Mouse (Mus musculus): Measurements from ENCODE around the gene Lbp. TPM values are rescaled to one million over a fixed set of nuclear protein-coding genes. Genes with fewer than 3 reads are reported as not detected.

Lbp gene
- polyA plus RNA-seq (2015; fragmentation: Nextera tagmentation; extraction: Ambion mirVana): 2.4 and 2.7 TPM in 2 replicates

DNA sequence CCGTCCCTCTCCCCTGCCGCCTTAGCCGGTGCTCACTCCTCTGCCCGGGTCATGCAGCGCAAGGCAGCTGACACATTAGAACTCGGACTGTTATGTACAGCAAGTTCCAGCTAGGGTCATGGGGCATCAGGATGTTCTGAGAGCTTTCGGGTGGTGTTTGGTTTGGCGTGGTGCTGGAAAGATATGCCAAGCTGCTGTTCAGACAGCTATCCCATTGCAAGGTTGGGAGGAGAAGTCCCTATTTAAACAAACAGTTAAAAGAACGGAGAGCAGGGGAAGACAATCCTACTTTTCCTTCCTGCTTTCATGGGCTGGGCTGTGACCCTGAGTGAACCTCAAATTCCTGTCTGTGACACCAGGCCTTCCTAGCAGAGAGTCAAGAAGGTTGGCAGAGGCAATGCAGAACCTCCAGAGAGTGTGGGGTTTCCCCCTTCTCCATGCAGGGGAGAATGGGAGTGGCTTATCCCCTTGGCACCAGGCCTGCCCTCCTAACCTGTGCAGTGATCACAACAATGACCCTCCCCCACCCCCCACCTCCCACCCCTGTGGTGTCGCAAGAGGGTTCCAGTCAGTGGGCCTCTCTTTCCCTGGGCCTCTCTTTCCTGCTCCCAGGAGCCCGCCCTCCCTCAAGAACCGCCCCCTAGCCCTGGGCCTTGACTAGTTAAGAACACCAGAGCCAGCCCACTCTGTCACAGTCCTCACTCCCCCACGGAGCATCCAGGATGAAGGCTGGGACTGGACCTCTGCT lies at the start of gene Lbp:
Gene Lbp (plus strand): TSS at position 546 of the 748 bp plus-strand sequence.
- ATAC-seq (replicated peaks): no peak
- no peaks in the 10 kb centered on the region for H3K36me3 ChIP-seq
- H3K4me1 ChIP-seq: no peaks in the 10 kb centered on the region
- no peak within 1 kb of the TSS for H3K9ac ChIP-seq (replicated peaks)
- no peak within 1 kb of the TSS for H3K27ac ChIP-seq (replicated peaks)
- no peaks in the 10 kb centered on the region for H3K9me3 ChIP-seq
- no peak within 1 kb of the TSS for H3K4me2 ChIP-seq (replicated peaks)
- no peaks in the 10 kb centered on the region for H3K27me3 ChIP-seq
- H3K4me3 ChIP-seq: no peak within 1 kb of the TSS
- 57% methylated on average over 12 of the region's 13 CpGs for WGBS

DNA sequence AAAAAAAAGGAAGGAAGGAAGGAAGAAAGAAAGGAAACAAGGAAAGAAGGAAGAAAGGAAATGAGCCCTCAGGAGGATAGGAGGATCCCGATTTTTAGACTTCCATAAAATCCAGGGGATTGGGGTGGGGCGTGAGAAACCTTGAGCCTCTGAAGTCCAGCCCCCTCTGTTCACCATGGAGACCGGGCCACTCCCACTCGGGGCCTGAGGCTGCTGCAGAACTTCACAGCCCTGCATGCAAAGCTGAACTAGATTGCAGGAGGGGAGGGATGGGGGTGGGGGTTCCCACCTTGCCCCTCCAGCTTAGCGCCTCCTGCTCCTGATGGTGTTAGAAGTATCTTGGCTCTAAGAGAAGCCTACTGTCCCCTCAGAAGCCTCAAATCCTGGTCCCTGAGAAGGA lies 49.4 kb upstream of the Lbp start:
- Histone ChIP-seq H3K4me3 (no peak overlapping the region), H3K4me1 (peaks cover 6% of the 10 kb centered on the region), H3K27me3 (no peaks in the 10 kb centered on the region), H3K9ac (replicated peaks) (no peak overlapping the region), H3K36me3 (no peaks in the 10 kb centered on the region), H3K9me3 (no peaks in the 10 kb centered on the region), H3K4me2 (replicated peaks) (no peak overlapping the region), H3K27ac (replicated peaks) (no peak overlapping the region)
- WGBS: 10% methylated on average over 5 of the region's 5 CpGs
- no peak for ATAC-seq (replicated peaks)

DNA sequence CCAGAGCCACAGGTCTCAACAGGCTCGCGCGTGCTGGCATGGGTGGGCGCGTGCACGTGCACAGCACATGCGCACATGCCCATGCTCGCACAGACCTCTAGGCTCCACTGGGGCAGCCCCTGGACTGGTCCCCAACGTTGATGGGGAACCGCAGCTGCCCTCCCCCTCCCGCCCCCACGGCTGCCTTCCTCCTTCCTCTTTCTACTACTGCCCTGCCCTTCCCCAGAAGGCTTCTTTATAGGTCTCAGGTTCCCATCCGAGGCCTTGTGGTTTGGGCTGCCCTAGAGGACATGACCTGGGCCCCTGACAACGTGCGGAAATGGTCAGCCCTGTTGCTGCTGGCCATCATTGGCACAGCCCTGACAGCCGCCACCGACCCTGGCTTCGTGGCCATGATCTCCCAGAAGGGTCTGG lies 48.3 kb upstream of the Lbp start, which contains the start of gene Bpi:
Gene Bpi (plus strand): TSS at position 90 of the 414 bp plus-strand sequence.
- Histone ChIP-seq H3K4me1 (peaks cover 6% of the 10 kb centered on the region), H3K4me3 (no peak within 1 kb of the TSS), H3K36me3 (no peaks in the 10 kb centered on the region), H3K9ac (replicated peaks) (no peak within 1 kb of the TSS), H3K27ac (replicated peaks) (no peak within 1 kb of the TSS), H3K9me3 (no peaks in the 10 kb centered on the region), H3K4me2 (replicated peaks) (no peak within 1 kb of the TSS), H3K27me3 (no peaks in the 10 kb centered on the region)
- 72% methylated on average over 18 of the region's 18 CpGs for WGBS
- ATAC-seq (replicated peaks): no peak

DNA sequence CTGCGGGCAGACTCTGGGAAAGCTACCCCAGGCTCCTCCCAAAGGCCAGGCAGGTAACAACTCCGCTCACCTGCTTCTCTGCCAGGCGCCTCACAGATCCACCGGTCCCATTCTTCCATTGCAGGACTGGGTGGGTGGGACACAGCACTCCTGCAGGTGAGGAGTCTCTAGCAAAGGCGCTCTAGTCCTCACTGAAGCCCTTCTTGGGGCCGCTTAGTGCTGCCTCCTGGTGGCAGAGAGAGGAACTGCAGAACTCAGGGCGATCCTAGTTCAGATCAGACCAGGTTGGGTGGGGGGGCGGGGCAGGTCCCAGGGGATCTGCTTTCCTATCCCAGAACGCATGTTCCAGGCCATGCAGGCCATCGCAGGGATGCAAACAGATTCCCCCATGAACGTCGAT lies 47.5 kb upstream of the Lbp start:
- peaks cover 6% of the 10 kb centered on the region for H3K4me1 ChIP-seq
- H3K9me3 ChIP-seq: no peaks in the 10 kb centered on the region
- no peaks in the 10 kb centered on the region for H3K27me3 ChIP-seq
- no peak; the same call in 1 of the 2 replicates for ATAC-seq (replicated peaks)
- no peaks in the 10 kb centered on the region for H3K36me3 ChIP-seq
- H3K27ac ChIP-seq (replicated peaks): no peak overlapping the region
- H3K4me3 ChIP-seq: no peak overlapping the region
- 10% methylated on average over 12 of the region's 12 CpGs for WGBS
- no peak overlapping the region for H3K9ac ChIP-seq (replicated peaks)
- H3K4me2 ChIP-seq (replicated peaks): no peak overlapping the region

DNA sequence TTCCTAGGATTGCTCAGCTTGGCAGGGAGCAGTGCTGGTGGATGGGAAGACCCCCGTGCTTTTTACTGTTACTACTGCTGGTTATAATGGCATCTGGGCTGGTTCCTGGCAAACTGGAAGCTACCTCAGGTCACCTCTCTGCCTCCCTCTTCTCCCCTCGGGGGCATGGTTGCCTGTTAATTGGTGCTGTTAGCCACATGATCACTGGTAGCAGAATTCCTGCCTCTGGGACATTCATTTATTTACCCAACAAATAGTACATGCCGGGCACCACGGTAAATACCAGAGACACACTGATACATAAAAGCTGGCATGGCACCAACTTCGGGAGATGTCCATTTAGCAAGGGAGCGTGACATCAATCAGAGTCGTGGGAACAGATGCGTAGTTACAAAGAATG lies 46.8 kb upstream of the Lbp start:
- no peaks in the 10 kb centered on the region for H3K27me3 ChIP-seq
- no peaks in the 10 kb centered on the region for H3K9me3 ChIP-seq
- H3K36me3 ChIP-seq: no peaks in the 10 kb centered on the region
- no peak overlapping the region for H3K4me2 ChIP-seq (replicated peaks)
- no peak for ATAC-seq (replicated peaks)
- peaks cover 6% of the 10 kb centered on the region for H3K4me1 ChIP-seq
- WGBS: 76% methylated on average over 8 of the region's 8 CpGs
- no peak overlapping the region for H3K4me3 ChIP-seq
- no peak overlapping the region for H3K9ac ChIP-seq (replicated peaks)
- no peak overlapping the region for H3K27ac ChIP-seq (replicated peaks)

DNA sequence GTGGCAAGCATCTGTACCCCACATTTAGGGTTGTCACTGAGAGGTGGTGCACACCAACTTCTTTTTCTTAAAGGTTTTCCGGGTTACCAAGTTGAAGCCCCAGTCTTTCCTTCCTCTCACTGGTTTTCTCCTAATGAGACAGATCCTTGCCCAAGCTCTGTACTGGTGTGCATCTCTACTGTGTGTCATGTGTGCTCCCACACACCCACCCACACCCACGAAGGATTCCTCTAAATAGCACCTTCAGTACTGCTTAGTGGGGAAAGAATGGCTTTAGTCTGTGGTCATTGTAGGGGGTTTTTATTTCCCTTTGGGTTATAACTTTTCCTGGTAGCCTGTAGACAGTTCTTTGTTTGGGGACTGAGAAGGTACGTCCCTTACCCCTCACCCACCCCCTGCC lies 41.4 kb upstream of the Lbp start:
- no peak overlapping the region for H3K27ac ChIP-seq (replicated peaks)
- H3K4me2 ChIP-seq (replicated peaks): no peak overlapping the region
- no peak overlapping the region for H3K9ac ChIP-seq (replicated peaks)
- no peak for ATAC-seq (replicated peaks)
- 80% methylated on average over 3 of the region's 3 CpGs for WGBS
- H3K4me1 ChIP-seq: no peaks in the 10 kb centered on the region
- H3K36me3 ChIP-seq: no peaks in the 10 kb centered on the region
- no peak overlapping the region for H3K4me3 ChIP-seq
- H3K27me3 ChIP-seq: no peaks in the 10 kb centered on the region
- no peaks in the 10 kb centered on the region for H3K9me3 ChIP-seq

DNA sequence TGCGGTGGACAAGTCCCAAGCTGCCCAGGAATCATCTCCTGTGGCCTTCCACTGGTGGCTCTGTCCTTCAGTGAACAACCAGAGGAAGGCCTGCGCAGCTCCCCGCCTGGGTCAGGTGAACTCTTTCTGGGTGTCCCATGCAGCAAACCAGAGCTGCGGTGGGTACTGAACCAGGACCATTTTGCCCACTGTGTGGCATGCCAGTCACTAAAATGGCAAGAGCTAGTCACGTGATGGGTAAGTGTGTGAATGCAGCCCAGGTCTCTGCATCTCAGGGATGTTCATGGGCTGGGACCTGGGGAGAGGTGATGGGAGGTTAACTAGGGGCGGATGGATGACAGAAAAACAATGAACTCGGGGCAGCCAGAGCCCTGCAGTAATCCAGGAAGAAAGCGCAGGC lies 36.3 kb upstream of the Lbp start:
- 86% methylated on average over 8 of the region's 8 CpGs for WGBS
- no peaks in the 10 kb centered on the region for H3K36me3 ChIP-seq
- H3K27ac ChIP-seq (replicated peaks): no peak overlapping the region
- no peak overlapping the region for H3K4me3 ChIP-seq
- H3K9me3 ChIP-seq: no peaks in the 10 kb centered on the region
- H3K4me1 ChIP-seq: no peaks in the 10 kb centered on the region
- H3K27me3 ChIP-seq: no peaks in the 10 kb centered on the region
- H3K4me2 ChIP-seq (replicated peaks): no peak overlapping the region
- no peak for ATAC-seq (replicated peaks)
- H3K9ac ChIP-seq (replicated peaks): no peak overlapping the region

DNA sequence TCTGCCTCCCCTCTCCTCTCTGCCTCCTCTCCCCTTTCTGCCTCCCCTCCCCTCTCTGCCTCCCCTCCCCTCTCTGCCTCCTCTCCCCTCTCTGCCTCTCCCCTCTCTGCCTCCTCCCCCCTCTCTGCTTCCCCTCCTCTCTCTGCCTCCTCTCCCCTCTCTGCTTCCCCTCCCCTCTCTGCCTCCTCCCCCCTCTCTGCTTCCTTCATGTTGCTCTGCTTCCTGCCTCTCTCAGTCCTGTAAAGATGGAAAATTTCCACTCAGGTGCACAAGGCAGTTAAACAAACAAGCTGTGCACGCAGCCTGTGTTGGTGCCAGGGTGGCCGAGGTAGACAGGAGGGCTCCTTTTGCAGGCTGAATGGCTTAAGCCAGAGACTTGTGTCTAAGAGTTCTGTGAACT lies 32.6 kb upstream of the Lbp start:
- no peak overlapping the region for H3K9ac ChIP-seq (replicated peaks)
- H3K27ac ChIP-seq (replicated peaks): no peak overlapping the region
- H3K36me3 ChIP-seq: no peaks in the 10 kb centered on the region
- no peak overlapping the region for H3K4me2 ChIP-seq (replicated peaks)
- WGBS: 5% methylated on average over 2 of the region's 2 CpGs
- no peaks in the 10 kb centered on the region for H3K4me1 ChIP-seq
- H3K27me3 ChIP-seq: no peaks in the 10 kb centered on the region
- no peak overlapping the region for H3K4me3 ChIP-seq
- H3K9me3 ChIP-seq: no peaks in the 10 kb centered on the region
- ATAC-seq (replicated peaks): no peak

DNA sequence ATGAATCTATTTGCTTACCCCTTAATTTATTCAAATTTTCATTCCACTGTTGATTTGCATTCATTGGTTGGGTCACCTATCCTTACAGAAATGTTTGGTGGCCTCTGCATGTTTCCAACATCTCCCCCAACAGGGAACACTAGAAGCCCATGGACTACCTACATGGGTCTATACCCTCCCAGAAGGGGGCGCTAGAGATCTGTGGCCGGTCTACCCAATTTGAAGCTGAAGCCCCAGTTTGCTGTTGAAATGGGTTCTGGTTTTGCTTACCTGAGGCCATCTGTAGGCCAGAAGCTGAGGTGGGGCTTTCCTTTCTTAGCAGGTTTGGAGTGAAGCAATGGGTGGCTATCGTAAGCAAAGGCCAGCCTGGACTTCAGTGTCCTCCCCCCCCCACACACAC lies 30.9 kb upstream of the Lbp start:
- 96% methylated on average over 3 of the region's 3 CpGs for WGBS
- Histone ChIP-seq H3K27ac (replicated peaks) (no peak overlapping the region), H3K27me3 (no peaks in the 10 kb centered on the region), H3K9me3 (no peaks in the 10 kb centered on the region), H3K9ac (replicated peaks) (no peak overlapping the region), H3K4me2 (replicated peaks) (no peak overlapping the region), H3K4me3 (no peak overlapping the region), H3K36me3 (no peaks in the 10 kb centered on the region), H3K4me1 (no peaks in the 10 kb centered on the region)
- no peak for ATAC-seq (replicated peaks)

DNA sequence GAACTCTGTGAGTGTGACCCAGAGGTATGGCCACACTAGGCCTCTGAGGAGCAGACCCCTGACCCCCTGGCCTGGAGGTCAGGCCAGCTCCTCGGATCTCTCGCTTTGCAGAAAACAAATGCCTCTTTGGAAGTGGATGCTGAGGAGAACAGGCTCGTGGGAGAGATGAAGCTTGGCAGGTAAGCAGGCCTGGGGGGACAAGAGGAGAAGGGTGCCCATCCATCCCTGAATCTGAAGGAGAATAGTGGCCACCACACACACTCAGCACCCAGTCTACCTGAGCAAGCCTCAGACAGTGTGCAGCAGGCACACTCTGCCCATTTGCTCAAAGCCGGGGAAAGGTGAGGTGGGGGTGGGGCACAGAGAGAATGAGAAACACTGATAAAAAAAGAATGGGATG lies 30.5 kb upstream of the Lbp start:
- Histone ChIP-seq H3K9me3 (no peaks in the 10 kb centered on the region), H3K27me3 (no peaks in the 10 kb centered on the region), H3K27ac (replicated peaks) (no peak overlapping the region), H3K4me2 (replicated peaks) (no peak overlapping the region), H3K36me3 (no peaks in the 10 kb centered on the region), H3K4me1 (no peaks in the 10 kb centered on the region), H3K4me3 (no peak overlapping the region), H3K9ac (replicated peaks) (no peak overlapping the region)
- ATAC-seq (replicated peaks): no peak
- 77% methylated on average over 4 of the region's 4 CpGs for WGBS

DNA sequence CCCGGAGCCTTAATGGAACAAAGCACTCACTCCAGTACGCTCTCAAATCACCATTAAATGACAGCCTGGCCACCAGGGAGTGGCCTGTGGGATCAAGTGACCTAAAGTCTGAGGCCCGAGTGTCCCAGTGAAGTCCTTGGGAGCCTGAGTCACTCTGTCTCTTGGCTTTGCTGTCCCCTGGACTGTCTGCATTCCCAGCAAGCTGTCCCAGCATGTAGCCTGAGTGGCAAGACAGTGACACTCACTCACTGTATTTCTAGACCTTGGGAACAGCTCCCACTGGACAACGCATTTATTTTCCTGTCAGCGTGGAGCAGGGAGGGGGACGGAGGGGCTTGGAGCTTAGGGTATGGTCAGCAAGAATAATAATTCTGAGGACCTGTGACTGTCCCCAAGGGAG lies 29.8 kb upstream of the Lbp start:
- Histone ChIP-seq H3K4me2 (replicated peaks) (no peak overlapping the region), H3K9me3 (no peaks in the 10 kb centered on the region), H3K36me3 (no peaks in the 10 kb centered on the region), H3K4me3 (no peak overlapping the region), H3K27ac (replicated peaks) (no peak overlapping the region), H3K27me3 (no peaks in the 10 kb centered on the region), H3K4me1 (no peaks in the 10 kb centered on the region), H3K9ac (replicated peaks) (no peak overlapping the region)
- ATAC-seq (replicated peaks): no peak
- 82% methylated on average over 6 of the region's 6 CpGs for WGBS

DNA sequence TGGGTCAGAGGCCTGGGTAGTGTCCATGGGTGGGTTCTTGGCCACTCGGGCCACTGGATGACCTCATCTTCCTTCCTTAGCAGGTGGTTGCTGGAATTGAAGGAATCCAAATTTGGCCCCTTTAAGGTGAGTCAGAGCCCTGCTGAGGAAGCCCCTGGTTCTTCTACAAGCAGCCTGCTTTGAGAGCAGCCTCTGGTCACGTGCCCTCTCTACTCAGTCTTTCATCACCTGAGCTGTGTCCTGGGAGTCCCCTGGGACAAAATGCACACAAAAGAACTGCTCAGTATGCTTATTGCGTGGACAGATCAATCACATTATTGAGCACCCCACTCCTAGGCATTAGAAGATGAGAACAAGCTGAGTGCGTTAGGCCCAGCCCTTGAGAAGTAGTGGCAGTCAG lies 29.4 kb upstream of the Lbp start:
- H3K27me3 ChIP-seq: no peaks in the 10 kb centered on the region
- H3K36me3 ChIP-seq: no peaks in the 10 kb centered on the region
- H3K4me3 ChIP-seq: no peak overlapping the region
- H3K27ac ChIP-seq (replicated peaks): no peak overlapping the region
- no peak overlapping the region for H3K4me2 ChIP-seq (replicated peaks)
- H3K9ac ChIP-seq (replicated peaks): no peak overlapping the region
- no peaks in the 10 kb centered on the region for H3K4me1 ChIP-seq
- no peak for ATAC-seq (replicated peaks)
- H3K9me3 ChIP-seq: no peaks in the 10 kb centered on the region
- 83% methylated on average over 4 of the region's 4 CpGs for WGBS

DNA sequence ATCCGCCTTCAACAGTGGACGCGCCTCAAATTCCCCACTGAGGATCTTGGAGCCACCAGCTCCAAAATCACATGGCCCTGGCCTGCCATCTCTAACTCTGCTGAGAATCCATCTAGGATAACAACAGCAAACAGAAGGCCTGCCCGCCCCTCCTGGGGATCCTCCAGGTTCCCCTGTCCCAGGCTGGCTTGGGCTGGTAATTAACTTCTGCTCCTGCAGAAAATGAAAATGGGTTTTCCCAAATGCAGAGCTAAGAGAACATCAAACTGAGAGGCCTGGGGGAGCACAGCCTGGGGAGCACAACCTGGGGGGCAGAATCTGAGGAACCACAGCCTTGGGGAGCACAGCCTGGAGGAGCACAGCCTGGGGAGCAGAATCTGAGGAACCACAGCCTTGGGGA lies 26.6 kb upstream of the Lbp start:
- no peaks in the 10 kb centered on the region for H3K4me1 ChIP-seq
- H3K9me3 ChIP-seq: no peaks in the 10 kb centered on the region
- H3K9ac ChIP-seq (replicated peaks): no peak overlapping the region
- H3K4me3 ChIP-seq: no peak overlapping the region
- 90% methylated on average over 4 of the region's 4 CpGs for WGBS
- no peaks in the 10 kb centered on the region for H3K36me3 ChIP-seq
- no peak overlapping the region for H3K4me2 ChIP-seq (replicated peaks)
- no peak for ATAC-seq (replicated peaks)
- H3K27ac ChIP-seq (replicated peaks): no peak overlapping the region
- no peaks in the 10 kb centered on the region for H3K27me3 ChIP-seq
